Mouse (Mus musculus) embryonic fibroblast, embryonic 13.5 days (primary cell): ENCODE results near the gene Gm44503. TPM values are rescaled to one million over a fixed set of nuclear protein-coding genes. Genes with fewer than 3 reads are reported as not detected.

Source experiments
- H3K27ac ChIP-seq: 2 replicates; pipeline ENCODE4 v1.5.1; 2012; ENCODE audit warnings: low read length, control low read depth, inconsistent platforms; ENCODE audit not compliant: insufficient read depth
- H3K4me1 ChIP-seq: 2 replicates; pipeline ENCODE4 v1.6.1; 2011; ENCODE audit warnings: low read length; ENCODE audit not compliant: control insufficient read depth, insufficient read depth
- H3K4me3 ChIP-seq: 2 replicates; pipeline ENCODE4 v1.5.1; 2011; ENCODE audit warnings: mild to moderate bottlenecking, control low read depth, low read length; ENCODE audit not compliant: insufficient read depth
- CTCF ChIP-seq: IDR thresholded peaks from 2 replicates; pipeline ENCODE4 v1.5.1; 2011; ENCODE audit warnings: mild to moderate bottlenecking, control low read depth, low read length, moderate library complexity, borderline replicate concordance; ENCODE audit not compliant: insufficient read depth
- POLR2A ChIP-seq: IDR thresholded peaks from 2 replicates; pipeline ENCODE4 v1.6.1; 2011; ENCODE audit warnings: low read depth, mild to moderate bottlenecking, control low read depth, low read length, moderate library complexity
- polyA plus RNA-seq: library from polyadenylated mRNA; stranded (reverse); fragments of >200 nt; gene quantifications from 2 replicates; pipeline ENCODE4 v1.2.4, GENCODE M21; 2011; ENCODE audit warnings: low read depth; ENCODE audit not compliant: missing spikeins, insufficient read length

Gene Gm44503
- polyA plus RNA-seq, 1 experiment: 0.30 TPM

DNA sequence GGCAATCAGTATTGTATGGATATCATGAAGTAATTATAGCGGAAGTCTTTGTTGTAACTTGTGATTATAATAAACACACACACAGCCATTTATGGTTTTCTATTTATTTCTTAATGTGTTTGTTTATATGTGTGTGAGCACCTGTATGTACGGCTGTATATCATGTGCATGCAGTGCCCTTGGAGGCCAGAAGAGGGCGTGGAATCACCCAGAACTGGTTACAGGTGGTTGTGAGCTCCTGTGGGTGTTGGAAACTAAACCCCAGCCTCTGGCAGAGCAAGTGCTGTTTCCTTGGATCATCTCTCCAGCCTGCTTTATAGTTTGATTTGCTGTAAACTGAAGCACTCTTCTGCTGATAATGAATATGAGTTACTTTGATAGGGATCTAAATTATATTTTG is 15.2 kb upstream of the Gm44503 start:
- Histone ChIP-seq H3K27ac (no peak overlapping the region), H3K4me3 (no peak overlapping the region), H3K4me1 (no peaks in the 10 kb centered on the region)
- TF ChIP-seq POLR2A: no peak
- TF ChIP-seq CTCF: 0 out of 2 replicates have a peak, but pooled peaks have one; percentile 2

- Histone ChIP-seq H3K27ac (no peak overlapping the region), H3K4me3 (no peak overlapping the region), H3K4me1 (no peaks in the 10 kb centered on the region)
- TF ChIP-seq CTCF: no peak
Measured at GRCm38 (mm10) chr9:72944286-72944685, 14.4 kb upstream of the Gm44503 start.

- no peak overlapping the region for H3K4me3 ChIP-seq
- no peak overlapping the region for H3K27ac ChIP-seq
- TF ChIP-seq POLR2A (no peak), CTCF (no peak)
- no peaks in the 10 kb centered on the region for H3K4me1 ChIP-seq
Measured at GRCm38 (mm10) chr9:72947010-72947409, 11.6 kb upstream of the Gm44503 start.

GRCm38 (mm10) chr9:72949572-72949971 is 9.1 kb upstream of the Gm44503 start:
- Histone ChIP-seq H3K4me3 (no peak overlapping the region), H3K27ac (no peak overlapping the region), H3K4me1 (no peaks in the 10 kb centered on the region)
- no peak for TF ChIP-seq POLR2A
- TF ChIP-seq CTCF: no peak

DNA sequence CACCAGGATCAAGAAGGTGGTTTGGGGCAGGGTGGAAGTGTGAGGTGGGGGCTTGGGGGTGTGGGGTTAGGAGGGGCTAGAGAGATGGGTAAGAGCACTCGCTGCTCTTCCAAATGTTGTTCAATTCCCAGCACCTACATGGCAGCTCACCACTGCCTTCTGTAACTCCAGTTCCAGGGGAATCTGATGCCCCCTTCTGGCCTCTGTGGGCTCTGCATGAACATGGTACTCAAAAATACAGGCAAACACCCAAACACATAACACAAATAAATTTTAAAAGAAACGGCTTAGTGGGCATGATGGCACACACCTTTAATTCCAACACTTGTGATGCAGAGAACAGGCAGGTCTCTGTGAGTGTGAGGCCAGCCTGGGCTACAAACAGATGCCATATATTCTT is 3.9 kb upstream of the Gm44503 start:
- Histone ChIP-seq H3K27ac (no peak overlapping the region), H3K4me3 (no peak overlapping the region), H3K4me1 (no peaks in the 10 kb centered on the region)
- no peak for TF ChIP-seq POLR2A
- no peak for TF ChIP-seq CTCF

- H3K27ac ChIP-seq: no peak overlapping the region
Measured at GRCm38 (mm10) chr9:72955546-72955945, 3.1 kb upstream of the Gm44503 start.

DNA sequence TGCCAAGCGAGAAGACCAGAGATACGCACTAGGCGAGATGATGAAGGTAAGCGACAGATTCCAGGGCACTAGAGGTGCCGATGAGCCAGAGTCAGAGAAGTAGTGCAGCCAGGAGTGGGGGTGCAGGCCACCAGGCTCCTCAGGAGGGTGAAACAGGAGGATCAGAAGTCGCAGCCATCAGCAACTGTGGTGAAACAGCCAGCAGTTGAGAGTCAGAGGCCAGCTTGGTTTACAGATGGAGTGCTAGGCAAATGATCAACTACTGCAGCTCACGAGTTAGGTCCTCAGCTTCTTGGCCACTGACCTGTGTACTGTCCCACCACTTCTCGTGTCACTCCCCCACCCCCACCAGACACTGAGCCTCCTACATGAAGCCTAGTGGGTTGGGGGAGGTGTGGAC is 2.7 kb downstream of the Gm44503 start:
- Histone ChIP-seq H3K4me1 (no peaks in the 10 kb centered on the region), H3K27ac (no peak overlapping the region), H3K4me3 (no peak overlapping the region)
- TF ChIP-seq CTCF: no peak
- TF ChIP-seq POLR2A: no peak

More at GRCm38 (mm10) chr9:72955546-72955945, 3.1 kb upstream of the Gm44503 start:
- no peak overlapping the region for H3K4me3 ChIP-seq
- H3K4me1 ChIP-seq: no peaks in the 10 kb centered on the region
- TF ChIP-seq CTCF (peak; percentile 59; the same call in 1 of the 2 replicates), POLR2A (no peak)

GRCm38 (mm10) chr9:72961959-72962358 is 3.3 kb downstream of the Gm44503 start:
- Histone ChIP-seq H3K27ac (no peak overlapping the region), H3K4me3 (no peak overlapping the region), H3K4me1 (no peaks in the 10 kb centered on the region)
- TF ChIP-seq CTCF: no peak

- TF ChIP-seq CTCF (peak; percentile 29; the same call in 1 of the 2 replicates), POLR2A (no peak)
- H3K4me1 ChIP-seq: no peaks in the 10 kb centered on the region
- H3K27ac ChIP-seq: no peak overlapping the region
Measured at GRCm38 (mm10) chr9:72968349-72969061, 9.9 kb downstream of the Gm44503 start.

GRCm38 (mm10) chr9:72969874-72970273 is 11.2 kb downstream of the Gm44503 start:
- H3K27ac ChIP-seq: no peak overlapping the region
- TF ChIP-seq POLR2A (no peak), CTCF (no peak)
- no peak overlapping the region for H3K4me3 ChIP-seq
- H3K4me1 ChIP-seq: no peaks in the 10 kb centered on the region

More at GRCm38 (mm10) chr9:72968349-72969061, 9.9 kb downstream of the Gm44503 start:
- no peak overlapping the region for H3K4me3 ChIP-seq

DNA sequence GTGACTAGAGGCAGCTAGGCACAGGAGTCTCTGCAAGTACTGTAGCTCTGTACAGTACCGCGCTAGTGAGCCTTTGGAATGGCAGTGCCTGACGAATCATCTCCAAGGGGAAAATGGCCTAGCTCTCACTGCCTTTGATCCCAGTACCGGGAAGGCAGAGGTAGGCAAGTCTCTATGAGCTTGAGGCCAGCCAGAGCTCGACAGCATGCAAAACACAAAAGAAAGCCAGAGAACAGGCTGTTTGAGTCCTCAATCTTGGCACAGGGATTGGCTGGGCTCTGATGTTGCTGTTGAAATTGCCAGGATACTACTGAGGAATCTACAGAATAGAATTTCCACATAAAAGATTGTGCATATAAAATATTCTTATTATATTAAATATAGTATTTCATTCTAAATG is 13.8 kb downstream of the Gm44503 start:
- no peaks in the 10 kb centered on the region for H3K4me1 ChIP-seq

More for the DNA sequence above, 13.8 kb downstream of the Gm44503 start:
- no peak overlapping the region for H3K27ac ChIP-seq
- H3K4me3 ChIP-seq: no peak overlapping the region
- TF ChIP-seq POLR2A (no peak), CTCF (no peak)
